Mouse (Mus musculus) bone marrow macrophage, adult 2 months (primary cell): ENCODE measurements at regions not wholly inside any gene's neighbourhood (a gene's known extent, or its start where the extent isn't known, plus 50 kb on each side); places are given as distances from the start of the nearest gene placed in this dataset.

Source experiments
- CTCF ChIP-seq: IDR thresholded peaks from 2 replicates; pipeline ENCODE4 v1.5.1; 2012; ENCODE audit warnings: low read depth, mild to moderate bottlenecking, low read length, moderate library complexity
- POLR2A ChIP-seq: IDR thresholded peaks from 2 replicates; pipeline ENCODE4 v1.6.1; 2012; ENCODE audit warnings: mild to moderate bottlenecking, low read depth, low read length, borderline replicate concordance

DNA sequence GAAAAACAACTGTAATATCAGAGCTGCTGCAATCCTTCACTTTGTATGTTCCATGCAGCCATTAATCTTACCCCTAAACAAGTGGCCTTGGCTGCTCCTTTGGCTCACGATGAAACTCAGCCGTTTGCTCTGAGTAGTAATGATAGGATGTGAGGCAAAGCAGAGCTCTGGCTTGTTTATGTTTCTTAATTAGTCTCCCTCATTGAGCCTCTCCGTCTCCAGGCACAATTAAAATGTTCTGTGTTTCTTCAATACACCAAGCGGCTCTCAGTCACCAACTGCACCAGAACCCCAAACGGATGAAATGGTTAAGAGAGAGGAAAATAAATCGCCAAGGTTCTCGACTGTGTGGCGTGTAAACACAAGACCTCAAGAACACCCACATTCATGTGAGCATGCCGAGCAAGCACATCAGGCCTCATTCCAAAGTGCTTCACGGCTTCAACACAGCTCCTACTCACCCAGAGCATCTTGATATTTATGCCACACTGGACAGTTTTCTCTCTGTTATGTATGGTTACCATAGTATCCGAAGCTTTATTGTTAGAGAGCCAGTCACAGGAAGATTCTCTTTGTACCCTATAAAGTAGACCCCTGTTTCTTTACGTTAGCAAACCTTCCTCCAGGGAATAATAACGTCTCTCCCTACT lies 280.4 kb downstream of the Lyplal1 start:
- TF ChIP-seq CTCF (no peak), POLR2A (no peak)
